Mouse (Mus musculus): ENCODE data around the gene Qars.

GRCm38 (mm10) chr9:108508776-108509175 is 1.3 kb downstream of the Qars start:
- TF ChIP-seq CTCF (IDR thresholded peaks at IDR 0.05; ENCODE audit: low read depth): no peak
- no peak for TF ChIP-seq EP300 (optimal IDR thresholded peaks at IDR 0.05)

Data from stomach, postnatal 0 days (tissue).